Mouse (Mus musculus): ENCODE data around the gene Mrpl52.

GRCm38 (mm10) chr14:54440538-54440937 is 13.8 kb downstream of the Mrpl52 start:
- TF ChIP-seq CTCF (IDR thresholded peaks at IDR 0.05; ENCODE audit: insufficient read depth, low read length) (no peak), POLR2A (IDR thresholded peaks at IDR 0.05; ENCODE audit: borderline replicate concordance, extremely low read depth, low read depth, low read length) (no peak)
